Mouse (Mus musculus): ENCODE measurements around the gene Erv3.

Erv3 gene

GRCm38 (mm10) chr2:131859721-131860120, at the start of gene Erv3:
Gene Erv3 (minus strand): TSS chr2:131859747.
- no peak for DNase-seq

- DNase-seq, result no peak
These were observed 49.4 kb upstream of the Erv3 start for GRCm38 (mm10) chr2:131908906-131909305.

- no peak for DNase-seq
These were observed 48.9 kb upstream of the Erv3 start for GRCm38 (mm10) chr2:131908351-131908861.

- no peak for DNase-seq
These were observed 47.8 kb upstream of the Erv3 start for GRCm38 (mm10) chr2:131907311-131907710.

GRCm38 (mm10) chr2:131906846-131907245, 47.3 kb upstream of the Erv3 start:
- DNase-seq, result no peak

- no peak for DNase-seq
These were observed 46.7 kb upstream of the Erv3 start for GRCm38 (mm10) chr2:131906266-131906665.

- DNase-seq, result no peak
These were observed 46.2 kb upstream of the Erv3 start for GRCm38 (mm10) chr2:131905776-131906175.

GRCm38 (mm10) chr2:131905025-131905424, 45.5 kb upstream of the Erv3 start:
- no peak for DNase-seq

GRCm38 (mm10) chr2:131902867-131903266, 43.3 kb upstream of the Erv3 start:
- no peak for DNase-seq

GRCm38 (mm10) chr2:131902423-131902822, 42.9 kb upstream of the Erv3 start:
- DNase-seq, result no peak

- DNase-seq, result no peak
These were observed 38.0 kb upstream of the Erv3 start for GRCm38 (mm10) chr2:131897336-131898109.

- DNase-seq, result no peak
These were observed 36.5 kb upstream of the Erv3 start for GRCm38 (mm10) chr2:131896011-131896410.

GRCm38 (mm10) chr2:131895106-131895505, 35.6 kb upstream of the Erv3 start:
- DNase-seq, result no peak

- no peak for DNase-seq
These were observed 33.0 kb upstream of the Erv3 start for GRCm38 (mm10) chr2:131892534-131892933.

- DNase-seq, result no peak
These were observed 28.7 kb upstream of the Erv3 start for GRCm38 (mm10) chr2:131888233-131888632.

GRCm38 (mm10) chr2:131886503-131887160, 27.1 kb upstream of the Erv3 start:
- DNase-seq, result no peak

- DNase-seq, result no peak
These were observed 23.6 kb upstream of the Erv3 start for GRCm38 (mm10) chr2:131883136-131883535.

- no peak for DNase-seq
These were observed 22.2 kb upstream of the Erv3 start for GRCm38 (mm10) chr2:131881766-131882165.

- no peak for DNase-seq
These were observed 17.2 kb upstream of the Erv3 start for GRCm38 (mm10) chr2:131876551-131877265.

- no peak for DNase-seq
These were observed 13.8 kb upstream of the Erv3 start for GRCm38 (mm10) chr2:131873376-131873775.

- no peak for DNase-seq
These were observed 9.4 kb upstream of the Erv3 start for GRCm38 (mm10) chr2:131868983-131869382.

GRCm38 (mm10) chr2:131866676-131867075, 7.1 kb upstream of the Erv3 start:
- no peak for DNase-seq

GRCm38 (mm10) chr2:131864262-131864796, 4.8 kb upstream of the Erv3 start:
- DNase-seq, result no peak
